Mouse (Mus musculus): Measurements from ENCODE around the gene Smco4.
"Not testable (repeated sequence)": the region's sequence is repeated elsewhere in the genome, so short reads cannot be mapped to it uniquely, and the experiment has no call there.

Smco4 gene

DNA sequence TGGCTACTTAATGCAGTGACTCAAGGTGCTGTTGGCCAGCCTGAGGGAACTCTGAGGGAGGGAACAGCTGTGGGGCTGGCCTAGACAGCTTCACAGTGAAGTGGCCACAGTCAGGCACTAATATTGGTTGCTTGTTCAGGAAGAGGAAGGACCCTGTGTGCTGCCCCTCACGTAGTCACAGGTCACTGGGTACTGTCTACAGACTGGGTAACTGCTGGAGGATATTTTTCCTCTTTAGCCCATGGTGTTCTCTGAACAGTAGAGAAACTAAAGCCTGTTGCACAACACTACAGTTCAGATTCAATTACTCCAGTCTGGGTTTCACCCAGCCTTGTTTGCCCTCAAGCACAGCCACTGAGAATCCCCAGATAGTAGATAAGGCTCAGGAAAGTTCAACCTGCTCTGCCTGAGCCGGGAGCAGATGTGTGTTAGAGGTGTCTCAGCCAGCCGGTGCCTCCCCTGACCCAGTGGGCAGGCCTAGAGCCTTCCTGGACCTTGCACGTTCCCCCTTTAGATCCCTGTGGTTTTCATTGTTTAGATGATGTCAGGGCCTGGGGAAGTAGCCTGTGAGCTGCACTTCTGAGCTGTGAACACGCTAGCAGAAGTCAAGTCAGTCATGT is 48.6 kb downstream of the Smco4 start:
- DNase-seq (ENCODE audit: low spot score) = no peak

DNA sequence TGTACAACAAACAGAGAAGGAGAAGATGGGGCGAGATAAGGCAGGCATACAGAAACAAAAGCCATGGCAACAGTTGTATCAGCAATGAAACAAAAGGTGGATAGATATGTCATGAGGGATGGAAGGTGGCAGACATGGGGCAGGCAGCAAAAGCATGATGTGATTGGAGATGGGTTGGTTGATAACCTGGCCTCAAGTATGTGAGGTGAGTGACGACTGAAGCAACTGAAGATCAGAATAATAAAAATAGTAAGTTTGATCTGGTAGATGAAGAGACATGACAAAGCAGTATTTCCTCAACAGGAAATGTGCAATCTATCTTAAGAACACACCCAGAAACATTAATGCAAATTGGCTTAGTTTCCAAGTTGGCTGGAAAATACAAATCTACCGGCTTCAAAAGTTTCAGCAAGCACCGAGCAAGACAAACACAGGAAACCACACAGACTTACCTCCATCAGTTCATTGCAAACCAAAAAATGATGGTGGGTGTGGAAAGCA is 57.3 kb downstream of the Smco4 start:
- no peak for DNase-seq (ENCODE audit: low spot score)

DNA sequence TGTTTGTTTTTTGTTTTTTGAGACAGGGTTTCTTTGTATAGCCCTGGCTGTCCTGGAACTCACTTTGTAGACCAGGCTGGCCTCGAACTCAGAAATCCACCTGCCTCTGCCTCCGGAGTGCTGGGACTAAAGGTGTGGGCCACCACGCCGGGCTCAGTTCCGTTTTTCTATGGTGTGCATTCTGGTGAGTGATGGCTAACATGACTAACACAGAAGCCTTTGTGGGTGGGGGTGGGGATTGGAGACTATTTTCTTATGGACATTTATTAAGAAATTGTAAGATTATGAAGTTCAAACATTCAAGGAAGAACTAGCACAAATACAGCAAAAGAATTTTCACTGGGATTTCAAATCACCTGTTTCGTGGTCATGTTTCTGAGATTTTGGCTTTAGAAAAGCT is 57.8 kb downstream of the Smco4 start:
- DNase-seq (ENCODE audit: low spot score) = not testable (repeated sequence)

DNA sequence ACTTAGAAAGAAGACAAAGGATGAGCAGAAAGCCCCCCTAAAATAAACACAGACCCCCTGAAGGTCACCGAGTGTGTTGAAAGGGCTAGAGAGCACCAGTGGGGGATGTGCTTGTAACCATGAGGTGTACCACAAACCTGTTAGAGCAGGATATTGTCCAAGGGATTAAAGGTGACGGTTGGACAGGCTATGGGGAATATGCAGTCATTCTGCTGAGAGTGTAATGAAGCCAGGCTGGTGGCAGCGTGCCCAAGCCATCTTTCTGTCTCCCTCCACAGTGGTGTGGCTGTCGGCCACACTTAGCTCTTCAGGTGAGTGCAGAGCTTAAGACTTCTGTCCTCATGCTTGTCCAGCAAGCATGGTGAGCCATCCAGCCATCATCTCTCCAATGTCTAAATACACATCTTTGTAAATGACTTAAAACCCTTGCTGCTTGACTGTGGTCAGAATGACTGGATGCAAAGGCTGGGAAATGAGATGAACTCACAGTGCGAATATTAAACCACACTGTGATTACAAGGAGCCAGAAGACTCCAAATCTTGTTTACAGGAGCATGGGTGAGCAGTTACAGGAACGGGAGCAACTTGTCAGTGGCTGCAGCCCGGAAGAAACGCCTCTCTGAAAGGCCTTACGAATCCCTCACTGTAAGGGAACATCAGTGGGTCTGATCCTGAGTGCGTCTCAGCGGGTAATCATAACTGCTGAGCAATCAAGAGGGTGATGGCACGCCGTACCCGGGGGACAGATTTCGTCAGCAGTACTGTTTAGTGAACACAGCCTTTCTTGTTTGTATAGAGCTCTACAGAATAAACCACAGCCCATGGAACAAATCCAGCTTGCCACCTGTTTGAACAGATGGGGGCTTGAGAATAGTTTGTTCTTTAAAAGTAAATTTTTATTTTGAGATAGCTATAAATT is 59.0 kb downstream of the Smco4 start:
- DNase-seq (ENCODE audit: low spot score) = no peak

DNA sequence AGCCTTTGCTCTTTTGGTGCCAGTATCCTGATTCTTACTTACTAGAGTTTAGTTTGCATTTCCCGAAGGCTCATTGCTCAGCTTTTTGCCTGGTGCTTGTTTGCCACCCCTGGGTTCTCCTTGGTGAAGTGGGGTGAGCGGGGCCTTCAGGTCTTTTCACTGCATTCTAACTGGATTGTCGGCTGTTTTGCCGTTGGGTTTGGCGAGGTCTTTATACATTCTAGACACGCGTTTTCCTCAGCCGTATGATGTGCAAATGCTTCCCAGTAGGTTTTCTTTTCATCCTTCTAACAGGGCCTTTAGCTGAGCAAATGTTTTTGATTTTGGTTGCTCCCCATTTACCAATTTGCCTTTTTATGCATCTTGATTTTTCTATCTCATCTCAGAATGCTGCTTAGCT is 60.1 kb downstream of the Smco4 start:
- no peak for DNase-seq (ENCODE audit: low spot score)

DNA sequence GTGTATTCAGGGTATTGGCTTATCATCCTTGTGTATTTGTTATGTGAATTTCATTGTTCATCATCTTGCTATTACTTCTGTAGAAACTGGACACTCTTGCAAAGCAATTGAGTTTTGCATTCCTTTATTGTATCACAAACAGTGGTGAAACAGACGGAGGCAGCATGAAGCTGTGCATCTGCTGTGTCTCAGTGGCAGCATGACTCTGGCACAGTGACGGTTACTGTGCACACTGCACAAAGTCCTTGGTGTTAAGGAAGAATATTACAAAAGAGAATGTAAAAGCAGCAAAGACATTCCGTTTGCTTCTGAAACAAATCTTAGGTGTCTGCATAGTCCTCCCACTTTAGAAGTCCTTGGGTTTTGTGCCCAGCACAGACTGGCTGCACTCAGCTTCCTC is 67.2 kb downstream of the Smco4 start:
- DNase-seq (ENCODE audit: low spot score) = no peak

DNA sequence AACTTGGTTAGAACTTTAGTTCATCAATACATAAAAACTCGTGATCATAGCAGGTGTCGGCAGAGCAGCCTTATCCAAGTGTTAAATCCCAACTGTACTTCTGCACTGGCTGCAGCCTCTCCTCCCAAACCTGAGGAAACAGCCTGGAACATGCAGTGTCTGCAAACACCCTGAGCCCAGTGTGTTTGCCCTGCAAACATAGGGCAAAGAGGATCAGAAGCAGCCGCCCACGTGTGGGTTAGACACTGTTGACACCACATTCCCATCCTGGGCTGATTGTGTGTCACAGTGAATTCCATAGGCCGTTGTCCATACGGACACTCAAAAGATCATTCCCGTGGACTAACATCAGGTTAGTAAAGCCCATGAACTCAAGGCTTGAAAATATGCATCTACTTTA is 69.1 kb downstream of the Smco4 start:
- no peak for DNase-seq (ENCODE audit: low spot score)

DNA sequence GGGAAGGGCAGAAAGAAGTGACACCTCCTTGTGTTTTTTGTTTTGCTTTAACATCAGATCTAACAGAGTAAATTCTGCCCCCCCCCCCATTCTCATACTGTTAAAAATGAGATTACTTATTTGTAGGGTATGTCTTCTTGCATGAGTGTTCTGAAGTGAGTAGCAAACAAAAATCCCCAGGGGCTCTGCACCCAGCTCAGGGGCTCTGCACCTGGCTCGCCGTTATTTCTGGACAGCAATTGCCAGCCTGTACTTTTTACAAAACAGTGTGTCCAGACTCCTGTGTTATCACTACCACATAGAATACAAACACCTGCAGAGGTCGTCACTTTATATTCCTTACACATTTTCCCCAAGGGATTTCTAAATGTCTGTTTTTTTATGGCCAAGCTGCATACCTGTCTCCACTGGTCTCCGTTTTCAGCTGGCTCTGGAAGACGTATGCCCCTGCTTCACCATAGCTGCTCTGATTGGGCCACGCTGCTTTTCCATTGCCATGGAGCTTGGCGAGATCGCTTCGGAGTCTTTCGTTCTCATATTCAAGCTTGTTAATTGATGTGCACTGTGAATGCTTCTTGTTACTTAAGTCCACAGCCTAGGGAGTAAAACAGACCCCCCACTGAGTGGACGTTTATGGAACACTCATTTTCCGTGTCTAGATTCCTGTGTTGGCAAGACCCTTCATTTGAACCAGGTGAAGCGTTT is 81.7 kb downstream of the Smco4 start:
- DNase-seq (ENCODE audit: low spot score) = no peak

DNA sequence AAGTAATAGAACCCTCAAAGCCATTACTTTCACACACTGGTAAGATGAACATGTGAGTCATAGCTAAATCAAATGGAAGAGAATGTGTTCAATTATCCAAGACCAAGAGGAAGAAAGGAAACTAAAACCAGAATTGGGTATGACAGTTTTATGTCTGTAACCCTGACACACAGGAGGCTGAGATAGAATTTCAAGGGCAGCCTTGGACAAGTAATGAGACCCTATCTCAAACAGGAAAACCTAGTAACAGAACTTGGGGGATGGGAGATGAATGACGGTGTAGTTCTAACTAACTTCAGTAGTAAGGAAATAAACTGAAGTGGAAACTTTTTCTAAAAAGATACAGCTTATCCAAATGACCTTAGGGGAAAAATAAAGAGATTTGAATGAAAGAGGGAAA is 85.2 kb downstream of the Smco4 start:
- no peak for DNase-seq (ENCODE audit: low spot score)

DNA sequence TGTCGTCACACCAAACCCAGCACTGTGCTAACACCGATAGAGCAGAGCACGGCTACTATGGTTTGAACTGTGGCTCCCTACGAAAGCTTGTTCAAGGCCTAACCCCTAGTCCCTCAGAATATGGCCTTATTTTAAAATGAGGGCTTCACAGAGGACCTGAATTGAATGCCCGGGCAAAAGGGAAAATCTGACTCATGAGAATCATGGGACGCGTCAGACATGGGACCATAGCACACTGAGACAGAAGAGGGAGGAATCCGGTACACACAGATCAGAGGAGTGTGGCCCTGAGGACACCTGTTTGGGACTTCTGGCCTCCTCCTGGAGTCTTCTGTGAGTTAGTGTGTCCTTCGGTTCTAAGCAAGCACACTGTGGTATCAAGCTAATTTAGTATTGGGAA is 85.7 kb downstream of the Smco4 start:
- DNase-seq (ENCODE audit: low spot score) = no peak

DNA sequence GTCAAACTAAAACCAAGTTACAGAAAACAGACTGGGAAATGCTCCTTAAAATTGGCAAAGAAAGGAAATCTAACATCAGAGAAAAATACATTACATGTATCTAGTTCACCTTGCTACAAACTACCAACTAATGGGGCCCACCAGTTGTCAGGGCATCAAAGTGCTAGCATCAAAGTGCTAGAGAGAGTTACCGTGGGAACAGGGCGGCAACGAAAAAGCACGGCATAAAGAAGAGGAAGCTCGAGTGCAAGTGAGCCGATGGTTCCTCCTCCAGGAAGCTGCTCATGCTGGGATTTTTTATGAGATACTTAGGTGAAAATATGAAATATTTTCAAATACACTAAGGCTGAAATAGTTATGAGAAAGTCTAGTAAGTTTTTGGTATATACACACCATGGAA is 86.9 kb downstream of the Smco4 start:
- DNase-seq (ENCODE audit: low spot score) = no peak

DNA sequence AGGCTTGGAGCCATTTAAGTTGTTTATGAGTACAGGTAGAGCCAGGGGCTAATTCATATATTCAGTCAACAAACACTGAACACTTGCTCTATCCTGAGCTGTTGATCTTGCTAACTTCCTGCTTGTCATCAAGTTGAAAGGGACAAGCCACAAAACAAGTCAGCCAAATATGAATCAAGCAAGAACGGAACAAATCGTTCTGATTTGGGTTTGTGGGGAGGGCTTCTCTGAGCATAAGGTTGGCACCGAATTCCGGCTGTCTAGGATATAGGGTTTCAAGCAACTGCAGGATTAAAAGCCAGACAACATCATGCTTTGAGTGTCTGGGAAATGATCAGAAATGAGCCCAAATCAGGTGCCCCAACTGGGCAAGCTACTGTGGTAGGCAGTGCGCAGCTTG is 88.8 kb downstream of the Smco4 start:
- DNase-seq (ENCODE audit: low spot score) = no peak

DNA sequence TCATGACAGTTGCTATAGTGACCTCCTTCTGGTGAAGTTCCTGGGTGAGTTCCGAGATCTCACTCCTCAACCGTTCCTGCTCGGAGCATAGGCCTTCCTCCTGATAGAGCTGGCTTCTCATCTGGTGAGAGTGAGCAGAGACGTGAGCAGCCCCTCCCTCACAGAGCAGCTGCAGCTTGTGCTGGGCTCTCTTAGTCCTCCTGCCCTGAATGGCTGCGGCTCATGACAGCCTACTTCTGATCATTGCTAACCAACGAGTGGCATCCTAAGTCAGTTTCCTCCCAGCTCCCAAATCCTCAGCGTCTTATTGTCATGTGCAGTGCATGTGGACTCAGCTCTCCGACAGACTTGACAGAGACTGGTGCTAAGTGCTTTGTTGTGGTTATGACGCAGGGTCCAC is 91.0 kb downstream of the Smco4 start:
- no peak for DNase-seq (ENCODE audit: low spot score)

DNA sequence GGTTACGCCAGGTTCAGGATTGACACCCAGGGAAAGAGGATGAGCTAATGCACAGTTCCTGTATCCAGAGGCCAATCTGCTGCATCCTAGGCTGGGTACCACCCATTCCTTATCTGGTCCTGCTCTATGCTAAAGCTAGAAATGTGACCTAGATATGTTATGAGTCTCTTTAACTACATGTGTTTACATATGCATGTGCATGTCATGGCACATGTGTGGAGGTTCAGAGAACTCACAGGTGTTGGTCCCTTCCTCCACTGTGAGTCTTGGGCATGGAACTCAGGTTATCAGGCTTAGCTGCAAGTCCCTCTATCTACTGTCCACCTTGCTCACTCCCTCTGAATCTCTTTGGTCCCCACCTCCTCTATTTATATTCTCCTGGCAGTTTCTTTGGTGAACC is 92.7 kb downstream of the Smco4 start:
- no peak for DNase-seq (ENCODE audit: low spot score)

DNA sequence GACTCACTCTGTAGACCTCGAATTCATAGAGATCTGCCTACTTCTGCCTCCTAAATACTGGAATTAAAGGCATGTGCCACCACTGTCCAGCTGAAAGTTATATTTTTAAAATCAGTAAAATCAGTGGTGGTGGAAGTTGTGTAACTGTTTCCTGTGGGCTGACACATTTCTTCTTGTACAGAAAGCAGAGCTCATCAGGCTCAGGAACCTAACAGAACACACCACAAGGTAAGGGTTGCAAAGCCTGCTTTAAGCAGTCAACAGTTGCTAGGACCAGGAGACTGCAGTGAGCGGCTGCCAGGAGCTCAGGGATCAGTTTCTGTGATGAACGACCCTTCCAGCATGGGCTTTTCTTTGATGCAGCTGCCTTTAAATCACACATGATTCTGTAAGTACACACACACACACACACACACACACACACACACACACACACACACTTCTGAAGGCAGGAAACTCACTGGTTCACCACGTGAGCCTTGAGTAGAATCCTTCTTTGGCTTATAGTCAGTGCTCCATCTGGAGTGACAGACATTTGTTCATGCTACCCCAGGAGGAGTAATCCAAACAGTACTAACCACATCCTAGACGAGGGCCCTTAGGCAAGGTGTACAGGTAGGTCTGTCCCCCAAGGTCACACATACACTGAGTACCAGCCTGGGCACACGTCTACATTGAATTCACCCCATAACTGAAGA is 94.1 kb downstream of the Smco4 start:
- DNase-seq (ENCODE audit: low spot score) = no peak

DNA sequence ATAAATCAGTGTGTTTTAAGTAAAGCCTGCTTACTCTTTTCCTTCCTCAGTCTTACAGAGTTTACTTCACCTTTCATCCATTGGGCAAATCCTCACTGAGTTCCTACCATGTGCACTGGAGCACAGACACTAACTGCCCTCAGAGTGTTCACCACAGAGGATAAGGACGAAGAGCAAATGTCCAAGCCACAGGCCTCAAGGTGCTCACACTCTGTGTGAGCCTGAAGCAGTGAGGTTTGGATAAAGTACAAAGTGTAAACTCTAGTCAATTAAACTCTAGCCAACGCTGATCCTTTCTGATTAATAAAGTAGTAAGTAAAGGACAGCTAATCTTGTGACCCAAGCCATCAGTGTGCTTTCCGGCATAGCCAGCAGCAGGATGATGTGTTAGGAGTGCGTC is 100.9 kb downstream of the Smco4 start:
- DNase-seq (ENCODE audit: low spot score) = no peak
